Mouse (Mus musculus): ENCODE measurements at regions not wholly inside any gene's neighbourhood (a gene's known extent, or its start where the extent isn't known, plus 50 kb on each side); places are given as distances from the start of the nearest gene placed in this dataset.

DNA sequence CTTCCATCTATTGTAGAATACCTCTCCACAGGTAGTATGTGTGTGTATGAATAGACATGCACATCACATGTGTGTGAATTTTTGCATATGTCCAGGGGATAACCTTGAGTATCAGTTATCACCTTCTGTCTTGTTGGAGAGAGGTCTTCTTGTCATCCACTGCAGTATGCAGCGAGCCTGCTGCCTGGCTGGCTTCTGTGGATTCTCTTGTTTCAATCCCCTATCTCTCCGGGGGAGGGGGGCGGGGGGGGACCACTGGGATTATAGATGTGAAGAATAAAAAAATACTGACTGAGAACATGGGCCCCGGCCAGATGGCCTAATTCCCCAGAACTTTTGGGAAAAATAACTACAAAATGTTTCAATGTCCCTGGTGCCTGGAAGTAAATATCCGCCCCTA is 149.9 kb upstream of the Arl4c start:
- Histone ChIP-seq H3K36me3 (ENCODE audit: control insufficient read depth, insufficient read depth, low read length) (no peaks in the 10 kb centered on the region), H3K4me3 (ENCODE audit: low read depth, low read length) (no peak overlapping the region), H3K4me2 (ENCODE audit: low read depth, severe bottlenecking) (no peak overlapping the region), H3K9me3 (ENCODE audit: control insufficient read depth, low read length) (no peaks in the 10 kb centered on the region), H3K4me1 (ENCODE audit: control insufficient read depth, insufficient read depth, low read length) (no peaks in the 10 kb centered on the region), H3K27ac (replicated peaks; ENCODE audit: low read depth, low read length) (no peak overlapping the region), H3K9ac (ENCODE audit: low read length) (no peak overlapping the region), H3K27me3 (ENCODE audit: control insufficient read depth, insufficient read depth, low read length) (no peaks in the 10 kb centered on the region)
- WGBS = 82% methylated on average over 5 of the region's 5 CpGs
- DNase-seq (ENCODE audit: low spot score) = no peak
- no peak for ATAC-seq (ENCODE audit: insufficient number of reproducible peaks, low FRiP score, low TSS enrichment, low read depth)

- Histone ChIP-seq H3K4me1 (ENCODE audit: control insufficient read depth, insufficient read depth, low read length) (peaks cover 4% of the 10 kb centered on the region; the same call in 1 of the 2 replicates), H3K4me2 (ENCODE audit: low read depth, severe bottlenecking) (no peak overlapping the region), H3K27ac (replicated peaks; ENCODE audit: low read depth, low read length) (no peak overlapping the region), H3K36me3 (ENCODE audit: control insufficient read depth, insufficient read depth, low read length) (no peaks in the 10 kb centered on the region), H3K9me3 (ENCODE audit: control insufficient read depth, low read length) (no peaks in the 10 kb centered on the region), H3K9ac (ENCODE audit: low read length) (no peak overlapping the region), H3K27me3 (ENCODE audit: control insufficient read depth, insufficient read depth, low read length) (no peaks in the 10 kb centered on the region), H3K4me3 (ENCODE audit: low read depth, low read length) (no peak overlapping the region)
- 70% methylated on average over 7 of the region's 7 CpGs for WGBS
- ATAC-seq (ENCODE audit: insufficient number of reproducible peaks, low FRiP score, low TSS enrichment, low read depth) (no peak), DNase-seq (ENCODE audit: low spot score) (no peak)
Measured at GRCm38 (mm10) chr1:88860871-88861589, 159.0 kb upstream of the Arl4c start.

- H3K36me3 ChIP-seq (ENCODE audit: control insufficient read depth, insufficient read depth, low read length) = no peaks in the 10 kb centered on the region
- H3K27ac ChIP-seq (replicated peaks; ENCODE audit: low read depth, low read length) = no peak overlapping the region
- ATAC-seq (ENCODE audit: insufficient number of reproducible peaks, low FRiP score, low TSS enrichment, low read depth) = no peak
- H3K9ac ChIP-seq (ENCODE audit: low read length) = no peak overlapping the region
- 79% methylated on average over 4 of the region's 4 CpGs for WGBS
- no peak for DNase-seq (ENCODE audit: low spot score)
- no peak overlapping the region for H3K4me3 ChIP-seq (ENCODE audit: low read depth, low read length)
- H3K9me3 ChIP-seq (ENCODE audit: control insufficient read depth, low read length) = no peaks in the 10 kb centered on the region
- no peaks in the 10 kb centered on the region for H3K27me3 ChIP-seq (ENCODE audit: control insufficient read depth, insufficient read depth, low read length)
- H3K4me2 ChIP-seq (ENCODE audit: low read depth, severe bottlenecking) = no peak overlapping the region
- peaks cover 4% of the 10 kb centered on the region; the same call in 1 of the 2 replicates for H3K4me1 ChIP-seq (ENCODE audit: control insufficient read depth, insufficient read depth, low read length)
Measured at GRCm38 (mm10) chr1:88861590-88861935, 159.5 kb upstream of the Arl4c start.

- Histone ChIP-seq H3K4me2 (ENCODE audit: low read depth, severe bottlenecking) (no peak overlapping the region), H3K27me3 (ENCODE audit: control insufficient read depth, insufficient read depth, low read length) (no peaks in the 10 kb centered on the region), H3K4me3 (ENCODE audit: low read depth, low read length) (no peak overlapping the region), H3K9ac (ENCODE audit: low read length) (no peak overlapping the region), H3K4me1 (ENCODE audit: control insufficient read depth, insufficient read depth, low read length) (peaks cover 9% of the 10 kb centered on the region; the same call in 1 of the 2 replicates), H3K27ac (replicated peaks; ENCODE audit: low read depth, low read length) (no peak overlapping the region), H3K9me3 (ENCODE audit: control insufficient read depth, low read length) (no peaks in the 10 kb centered on the region), H3K36me3 (ENCODE audit: control insufficient read depth, insufficient read depth, low read length) (no peaks in the 10 kb centered on the region)
- ATAC-seq (ENCODE audit: insufficient number of reproducible peaks, low FRiP score, low TSS enrichment, low read depth) (no peak), DNase-seq (ENCODE audit: low spot score) (no peak)
- WGBS = 45% methylated on average over 6 of the region's 6 CpGs
Measured at GRCm38 (mm10) chr1:88865436-88865835, 163.4 kb upstream of the Arl4c start.

DNA sequence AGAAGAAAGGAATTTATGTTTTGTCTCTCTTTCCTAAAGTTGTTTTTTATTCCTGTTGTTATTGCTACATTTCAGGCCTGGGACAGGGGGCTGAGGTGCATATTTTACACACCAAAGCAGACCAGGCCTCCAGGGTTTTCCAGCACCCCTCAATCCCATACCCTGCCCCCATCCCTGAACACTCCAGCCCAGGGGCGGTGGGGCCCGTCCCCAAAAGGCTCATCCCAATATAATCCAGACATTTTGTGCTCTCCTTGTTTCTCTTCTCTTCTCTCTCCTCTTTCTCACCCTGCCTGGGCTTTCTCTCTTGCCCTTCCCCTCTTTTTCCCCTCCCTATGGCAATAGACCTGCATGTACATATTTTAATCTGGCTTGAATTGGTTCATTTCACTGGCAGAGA is 164.6 kb upstream of the Arl4c start:
- no peak overlapping the region for H3K4me2 ChIP-seq (ENCODE audit: low read depth, severe bottlenecking)
- H3K27ac ChIP-seq (replicated peaks; ENCODE audit: low read depth, low read length) = no peak overlapping the region; the same call in 1 of the 2 replicates
- ATAC-seq (ENCODE audit: insufficient number of reproducible peaks, low FRiP score, low TSS enrichment, low read depth) = no peak
- peaks cover 9% of the 10 kb centered on the region; the same call in 1 of the 2 replicates for H3K4me1 ChIP-seq (ENCODE audit: control insufficient read depth, insufficient read depth, low read length)
- 81% methylated on average over 2 of the region's 2 CpGs for WGBS
- H3K4me3 ChIP-seq (ENCODE audit: low read depth, low read length) = no peak overlapping the region
- no peak for DNase-seq (ENCODE audit: low spot score)
- no peak overlapping the region for H3K9ac ChIP-seq (ENCODE audit: low read length)
- H3K9me3 ChIP-seq (ENCODE audit: control insufficient read depth, low read length) = no peaks in the 10 kb centered on the region
- no peaks in the 10 kb centered on the region for H3K36me3 ChIP-seq (ENCODE audit: control insufficient read depth, insufficient read depth, low read length)
- H3K27me3 ChIP-seq (ENCODE audit: control insufficient read depth, insufficient read depth, low read length) = no peaks in the 10 kb centered on the region

- Histone ChIP-seq H3K27ac (replicated peaks; ENCODE audit: low read depth, low read length) (no peak overlapping the region; the same call in 1 of the 2 replicates), H3K9me3 (ENCODE audit: control insufficient read depth, low read length) (no peaks in the 10 kb centered on the region), H3K4me1 (ENCODE audit: control insufficient read depth, insufficient read depth, low read length) (peaks cover 9% of the 10 kb centered on the region; the same call in 1 of the 2 replicates), H3K36me3 (ENCODE audit: control insufficient read depth, insufficient read depth, low read length) (no peaks in the 10 kb centered on the region), H3K27me3 (ENCODE audit: control insufficient read depth, insufficient read depth, low read length) (no peaks in the 10 kb centered on the region), H3K9ac (ENCODE audit: low read length) (no peak overlapping the region), H3K4me2 (ENCODE audit: low read depth, severe bottlenecking) (no peak overlapping the region), H3K4me3 (ENCODE audit: low read depth, low read length) (no peak overlapping the region)
- ATAC-seq (ENCODE audit: insufficient number of reproducible peaks, low FRiP score, low TSS enrichment, low read depth) (no peak), DNase-seq (ENCODE audit: low spot score) (peak; percentile 32)
- 83% methylated on average over 3 of the region's 3 CpGs for WGBS
Measured at GRCm38 (mm10) chr1:88867138-88867537, 165.1 kb upstream of the Arl4c start.

DNA sequence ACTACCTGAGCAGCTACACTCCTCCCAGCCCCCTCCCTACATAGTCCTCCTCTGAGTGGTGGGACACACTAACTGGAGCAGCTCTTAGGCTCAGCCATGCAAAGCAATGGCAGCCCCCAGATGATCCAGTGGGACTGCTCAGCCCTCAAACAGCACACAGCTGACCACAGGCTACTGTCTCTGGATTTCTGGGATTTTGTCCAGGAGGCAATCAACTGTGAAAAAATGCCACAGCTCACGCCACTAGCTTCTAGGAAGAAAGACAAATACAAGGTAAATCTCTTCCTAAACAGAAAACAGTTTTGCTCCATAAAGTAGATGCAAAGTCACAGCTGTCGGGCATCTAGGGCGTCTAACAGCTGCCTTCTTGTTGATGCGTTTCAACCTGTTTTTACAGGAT is 167.9 kb upstream of the Arl4c start:
- WGBS = 81% methylated on average over 4 of the region's 4 CpGs
- H3K4me2 ChIP-seq (ENCODE audit: low read depth, severe bottlenecking) = no peak overlapping the region
- no peak overlapping the region for H3K27ac ChIP-seq (replicated peaks; ENCODE audit: low read depth, low read length)
- no peak overlapping the region for H3K4me3 ChIP-seq (ENCODE audit: low read depth, low read length)
- no peaks in the 10 kb centered on the region for H3K9me3 ChIP-seq (ENCODE audit: control insufficient read depth, low read length)
- H3K27me3 ChIP-seq (ENCODE audit: control insufficient read depth, insufficient read depth, low read length) = no peaks in the 10 kb centered on the region
- DNase-seq (ENCODE audit: low spot score) (no peak), ATAC-seq (ENCODE audit: insufficient number of reproducible peaks, low FRiP score, low TSS enrichment, low read depth) (no peak)
- no peaks in the 10 kb centered on the region for H3K36me3 ChIP-seq (ENCODE audit: control insufficient read depth, insufficient read depth, low read length)
- H3K4me1 ChIP-seq (ENCODE audit: control insufficient read depth, insufficient read depth, low read length) = peaks cover 9% of the 10 kb centered on the region; the same call in 1 of the 2 replicates
- no peak overlapping the region for H3K9ac ChIP-seq (ENCODE audit: low read length)

DNA sequence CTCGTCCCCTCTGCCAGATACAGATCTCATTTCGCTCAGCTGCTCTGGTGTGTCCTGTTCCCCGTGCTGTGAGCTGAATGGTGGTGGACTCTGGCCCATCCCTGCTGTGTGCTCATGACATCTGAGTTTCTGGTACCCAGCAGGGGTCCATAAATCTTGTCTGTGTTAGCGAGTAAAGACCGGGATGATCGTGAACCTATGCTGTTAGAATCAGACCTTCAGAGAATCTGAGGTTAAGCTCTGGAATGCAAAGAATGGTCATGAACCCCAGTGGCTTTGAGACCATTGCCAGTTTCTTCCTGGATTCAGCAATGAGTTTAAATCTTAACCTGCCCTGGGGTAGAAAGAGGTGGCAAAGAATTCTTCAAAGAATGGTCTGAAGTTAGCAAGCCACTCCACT is 173.3 kb upstream of the Arl4c start:
- WGBS = 53% methylated on average over 6 of the region's 6 CpGs
- no peak overlapping the region for H3K27ac ChIP-seq (replicated peaks; ENCODE audit: low read depth, low read length)
- H3K4me3 ChIP-seq (ENCODE audit: low read depth, low read length) = no peak overlapping the region
- H3K9me3 ChIP-seq (ENCODE audit: control insufficient read depth, low read length) = no peaks in the 10 kb centered on the region
- H3K4me2 ChIP-seq (ENCODE audit: low read depth, severe bottlenecking) = no peak overlapping the region
- H3K27me3 ChIP-seq (ENCODE audit: control insufficient read depth, insufficient read depth, low read length) = no peaks in the 10 kb centered on the region
- ATAC-seq (ENCODE audit: insufficient number of reproducible peaks, low FRiP score, low TSS enrichment, low read depth) (no peak), DNase-seq (ENCODE audit: low spot score) (no peak)
- no peaks in the 10 kb centered on the region for H3K4me1 ChIP-seq (ENCODE audit: control insufficient read depth, insufficient read depth, low read length)
- H3K36me3 ChIP-seq (ENCODE audit: control insufficient read depth, insufficient read depth, low read length) = no peaks in the 10 kb centered on the region
- no peak overlapping the region for H3K9ac ChIP-seq (ENCODE audit: low read length)

- 92% methylated on average over 11 of the region's 11 CpGs for WGBS
- ATAC-seq (ENCODE audit: insufficient number of reproducible peaks, low FRiP score, low TSS enrichment, low read depth) (no peak), DNase-seq (ENCODE audit: low spot score) (no peak)
- Histone ChIP-seq H3K4me3 (ENCODE audit: low read depth, low read length) (no peak overlapping the region), H3K27ac (replicated peaks; ENCODE audit: low read depth, low read length) (no peak overlapping the region), H3K36me3 (ENCODE audit: control insufficient read depth, insufficient read depth, low read length) (no peaks in the 10 kb centered on the region), H3K27me3 (ENCODE audit: control insufficient read depth, insufficient read depth, low read length) (no peaks in the 10 kb centered on the region), H3K4me2 (ENCODE audit: low read depth, severe bottlenecking) (no peak overlapping the region), H3K9ac (ENCODE audit: low read length) (no peak overlapping the region), H3K4me1 (ENCODE audit: control insufficient read depth, insufficient read depth, low read length) (no peaks in the 10 kb centered on the region), H3K9me3 (ENCODE audit: control insufficient read depth, low read length) (no peaks in the 10 kb centered on the region)
Measured at GRCm38 (mm10) chr1:88877441-88877840, 175.4 kb upstream of the Arl4c start.
